Mouse (Mus musculus): ENCODE measurements around the gene Pomgnt1. TPM values are rescaled to one million over a fixed set of nuclear protein-coding genes. Genes with fewer than 3 reads are reported as not detected.

Pomgnt1 gene
- total and polyA plus RNA-seq, 3 experiments: 33.0 to 40.7 (median 40.2) TPM

- dilution Hi-C loops (cut with MboI; ENCODE audit: extremely low pct_ligation_motif_present, extremely low pct_unique_long_range_greater_than_20kb, low sequenced_read_pairs) (no loop called here), in situ Hi-C loops (cut with MboI; ENCODE audit: low pct_ligation_motif_present, low pct_unique_long_range_greater_than_20kb, low sequenced_read_pairs) (no loop called here)
- H3K79me2 ChIP-seq (replicated peaks; ENCODE audit: control insufficient read depth, extremely low read depth, insufficient read depth, poor library complexity, severe bottlenecking): peaks cover 61% of the 10 kb centered on the region
- H3K27me3 ChIP-seq (replicated peaks): no peaks in the 10 kb centered on the region
- no peak overlapping the region for H3K4me2 ChIP-seq (ENCODE audit: insufficient read depth, low read depth, poor library complexity, severe bottlenecking)
- peak overlapping the region; percentile 81 for H3K27ac ChIP-seq (ENCODE audit: insufficient read depth, low read depth)
- peaks cover 6 to 32% of the 10 kb centered on the region in 2 experiments for H3K36me3 ChIP-seq (replicated peaks in 1 of 2; ENCODE audit: control insufficient read depth in 1 of 2, insufficient read depth in 1 of 2, low read length in 1 of 2)
- DNase-seq (ENCODE audit: extremely low read depth): peak; percentile 49
- H3K4me3 ChIP-seq (replicated peaks in 1 of 3; ENCODE audit: low read depth in 2 of 3, low read length in 2 of 3, poor library complexity in 1 of 3): peak overlapping the region; percentile 52 to 94 (median 81)
- H3K9me3 ChIP-seq (replicated peaks; ENCODE audit: low read length): no peaks in the 10 kb centered on the region
- TF ChIP-seq SIN3A (IDR thresholded peaks at IDR 0.05; ENCODE audit: low read length): peak; percentile 67
- TF ChIP-seq CTCF (conservative IDR thresholded peaks at IDR 0.05 in 1 of 2, IDR thresholded peaks at IDR 0.05 in 1 of 2; ENCODE audit: low read depth in 2 of 2, low read length in 2 of 2): peak in 1 of 2 experiments; percentile 24; a peak in 2 of 4 replicates
- TF ChIP-seq JUN (IDR thresholded peaks at IDR 0.05; ENCODE audit: insufficient read depth, low read depth, low read length): no peak
- peak; percentile 98; the same call in 1 of the 2 replicates for TF ChIP-seq UBTF (IDR thresholded peaks at IDR 0.05; ENCODE audit: low read depth, low read length)
- TF ChIP-seq POLR2AphosphoS2 (IDR thresholded peaks at IDR 0.05; ENCODE audit: low read depth, low read length): 0 out of 2 replicates have a peak, but pooled peaks have one; percentile 2
- peak; percentile 35; the same call in 1 of the 2 replicates for TF ChIP-seq MXI1 (IDR thresholded peaks at IDR 0.05; ENCODE audit: low read depth, low read length)
- peak overlapping the region; percentile 82 for H3K9ac ChIP-seq (ENCODE audit: insufficient read depth, low read depth)
- peaks cover 2 to 15% of the 10 kb centered on the region in 2 experiments; a peak in 3 of 4 replicates for H3K4me1 ChIP-seq (ENCODE audit: control insufficient read depth in 1 of 2, insufficient read depth in 2 of 2)
Observed at GRCm38 (mm10) chr4:116075631-116076368, 47.8 kb upstream of the Pomgnt1 start.

DNA sequence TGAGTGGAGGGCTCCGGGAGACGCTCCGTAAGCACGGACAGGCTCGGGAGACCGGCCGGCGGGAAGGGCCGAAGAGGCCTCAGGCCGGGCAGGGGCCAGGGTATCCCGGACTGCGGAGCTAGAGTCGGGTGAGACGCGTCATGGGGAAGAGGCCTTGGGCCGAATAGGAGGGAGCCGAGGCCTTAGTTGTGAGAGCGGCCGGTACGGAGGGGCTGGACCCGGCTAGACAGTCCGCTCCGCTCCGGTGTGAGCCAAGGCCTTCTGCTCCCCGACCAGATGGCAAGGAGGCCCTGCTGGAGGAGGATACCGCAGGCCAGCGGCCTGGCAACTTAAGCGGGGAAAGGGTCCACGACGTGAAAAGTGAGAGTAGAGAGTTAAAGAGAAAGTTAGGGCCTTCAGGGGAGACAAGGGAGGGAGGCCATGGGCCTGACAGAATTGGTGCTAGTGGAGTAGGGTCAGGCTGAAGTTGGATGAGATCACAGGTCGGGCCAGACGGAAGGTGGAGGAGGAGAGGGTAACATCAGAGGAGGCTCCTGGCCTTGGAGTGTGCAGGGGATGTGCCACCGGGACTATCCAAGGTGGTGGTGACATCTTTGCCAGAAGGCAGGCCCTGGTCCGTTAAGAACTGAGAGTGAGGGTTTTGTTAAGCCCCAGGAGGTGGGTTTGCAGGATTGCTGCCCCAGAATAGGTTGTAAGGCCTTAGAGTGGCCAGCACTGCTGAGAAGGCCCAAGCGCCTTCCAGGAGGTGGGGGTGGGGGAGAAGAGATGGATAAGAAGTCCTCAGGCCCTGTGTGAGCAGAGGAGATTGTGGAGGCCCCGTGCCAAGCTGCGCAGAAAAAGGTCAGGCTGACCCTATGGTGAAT, 47.0 kb upstream of the Pomgnt1 start:
- Histone ChIP-seq H3K4me2 (ENCODE audit: insufficient read depth, low read depth, poor library complexity, severe bottlenecking) (peak overlapping the region; percentile 42), H3K27me3 (replicated peaks) (no peaks in the 10 kb centered on the region), H3K4me3 (replicated peaks in 1 of 3; ENCODE audit: low read depth in 2 of 3, low read length in 2 of 3, poor library complexity in 1 of 3) (peak overlapping the region; percentile 52 to 94 (median 81)), H3K79me2 (replicated peaks; ENCODE audit: control insufficient read depth, extremely low read depth, insufficient read depth, poor library complexity, severe bottlenecking) (peaks cover 53% of the 10 kb centered on the region), H3K9ac (ENCODE audit: insufficient read depth, low read depth) (peak overlapping the region; percentile 82), H3K4me1 (ENCODE audit: control insufficient read depth in 1 of 2, insufficient read depth in 2 of 2) (peaks cover 2 to 15% of the 10 kb centered on the region in 2 experiments; a peak in 3 of 4 replicates), H3K27ac (ENCODE audit: insufficient read depth, low read depth) (peak overlapping the region; percentile 81), H3K36me3 (replicated peaks in 1 of 2; ENCODE audit: control insufficient read depth in 1 of 2, insufficient read depth in 1 of 2, low read length in 1 of 2) (peaks cover 12 to 34% of the 10 kb centered on the region in 2 experiments), H3K9me3 (replicated peaks; ENCODE audit: low read length) (no peaks in the 10 kb centered on the region)
- TF ChIP-seq TBP (conservative IDR thresholded peaks at IDR 0.05; ENCODE audit: low read depth, low read length) (no peak), JUN (IDR thresholded peaks at IDR 0.05; ENCODE audit: insufficient read depth, low read depth, low read length) (no peak), CHD2 (IDR thresholded peaks at IDR 0.05; ENCODE audit: low read length) (no peak), SIN3A (IDR thresholded peaks at IDR 0.05; ENCODE audit: low read length) (no peak), POLR2AphosphoS2 (IDR thresholded peaks at IDR 0.05; ENCODE audit: low read depth, low read length) (no peak), TCF12 (IDR thresholded peaks at IDR 0.05; ENCODE audit: low read depth, low read length) (no peak), MAX (IDR thresholded peaks at IDR 0.05; ENCODE audit: low read length) (no peak), CTCF (conservative IDR thresholded peaks at IDR 0.05 in 1 of 2, IDR thresholded peaks at IDR 0.05 in 1 of 2; ENCODE audit: low read depth in 2 of 2, low read length in 2 of 2) (no peak), EP300 (IDR thresholded peaks at IDR 0.05; ENCODE audit: low read length) (no peak), IRF4 (IDR thresholded peaks at IDR 0.05; ENCODE audit: low read depth, low read length) (no peak), RCOR1 (conservative IDR thresholded peaks at IDR 0.05; ENCODE audit: low read depth, low read length) (no peak), HCFC1 (IDR thresholded peaks at IDR 0.05; ENCODE audit: low read depth, low read length) (no peak), NELFE (IDR thresholded peaks at IDR 0.05; ENCODE audit: low read depth, low read length) (peak; percentile 5; the same call in 1 of the 2 replicates), JUND (conservative IDR thresholded peaks at IDR 0.05; ENCODE audit: low read depth, low read length) (no peak), UBTF (IDR thresholded peaks at IDR 0.05; ENCODE audit: low read depth, low read length) (peak; percentile 84), ELF1 (IDR thresholded peaks at IDR 0.05; ENCODE audit: low read depth, low read length) (no peak), MEF2A (IDR thresholded peaks at IDR 0.05; ENCODE audit: borderline replicate concordance, low read depth, low read length) (no peak), MAFK (IDR thresholded peaks at IDR 0.05; ENCODE audit: insufficient replicate concordance, low read length) (no peak), MXI1 (IDR thresholded peaks at IDR 0.05; ENCODE audit: low read depth, low read length) (no peak), NRF1 (IDR thresholded peaks at IDR 0.05; ENCODE audit: low read depth, low read length) (no peak), CHD1 (IDR thresholded peaks at IDR 0.05; ENCODE audit: low read depth, low read length) (no peak; the same call in 1 of the 2 replicates), MAZ (IDR thresholded peaks at IDR 0.05; ENCODE audit: low read depth, low read length) (0 out of 2 replicates have a peak, but pooled peaks have one; percentile 16)
- in situ Hi-C loops (cut with MboI; ENCODE audit: low pct_ligation_motif_present, low pct_unique_long_range_greater_than_20kb, low sequenced_read_pairs) (no loop called here), dilution Hi-C loops (cut with MboI; ENCODE audit: extremely low pct_ligation_motif_present, extremely low pct_unique_long_range_greater_than_20kb, low sequenced_read_pairs) (no loop called here)
- peak; percentile 54 for DNase-seq (ENCODE audit: extremely low read depth)

Measured in CH12.LX (cell line).